Mouse (Mus musculus): ENCODE data around the gene Rarb.

GRCm38 (mm10) chr14:16818602-16819250, at the start of gene Rarb:
- TF ChIP-seq CTCF (IDR thresholded peaks at IDR 0.05; ENCODE audit: extremely low read depth, insufficient read depth, insufficient read length, insufficient replicate concordance) = no peak
- TF ChIP-seq POLR2A (IDR thresholded peaks at IDR 0.05; ENCODE audit: low read depth, low read length) = no peak

All from spleen, adult 2 months (tissue).